Mouse (Mus musculus): ENCODE data around the gene Lcn5. TPM values are rescaled to one million over a fixed set of nuclear protein-coding genes. Genes with fewer than 3 reads are reported as not detected.

Gene Lcn5
- not detected in 2 replicates for polyA plus RNA-seq (2012; rRNA removed)

DNA sequence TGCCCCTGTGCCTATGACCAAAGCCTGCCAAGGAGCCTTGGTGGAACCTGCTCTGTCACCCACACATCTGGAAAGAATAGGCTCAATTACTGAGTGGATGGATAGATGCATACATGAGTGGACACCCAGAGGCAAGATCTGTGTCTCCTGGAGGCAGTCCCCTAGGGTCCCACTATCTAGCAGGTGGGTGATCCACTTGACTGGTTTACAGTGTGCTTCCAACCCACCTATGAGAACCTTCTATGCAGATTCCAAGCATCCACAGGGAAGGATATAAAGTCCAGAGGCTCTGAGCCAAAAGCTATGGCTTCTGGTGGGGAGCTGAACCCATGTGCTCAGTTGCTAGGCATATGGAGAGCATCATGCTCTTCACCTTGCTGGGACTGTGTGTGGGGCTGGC is at the start of gene Lcn5:
TSS of gene Lcn5 (plus strand) at position 301 of the 400 bp plus-strand sequence.
- DNase-seq (ENCODE audit: extremely low spot score in 1 of 2, low spot score in 1 of 2), result no peak

DNA sequence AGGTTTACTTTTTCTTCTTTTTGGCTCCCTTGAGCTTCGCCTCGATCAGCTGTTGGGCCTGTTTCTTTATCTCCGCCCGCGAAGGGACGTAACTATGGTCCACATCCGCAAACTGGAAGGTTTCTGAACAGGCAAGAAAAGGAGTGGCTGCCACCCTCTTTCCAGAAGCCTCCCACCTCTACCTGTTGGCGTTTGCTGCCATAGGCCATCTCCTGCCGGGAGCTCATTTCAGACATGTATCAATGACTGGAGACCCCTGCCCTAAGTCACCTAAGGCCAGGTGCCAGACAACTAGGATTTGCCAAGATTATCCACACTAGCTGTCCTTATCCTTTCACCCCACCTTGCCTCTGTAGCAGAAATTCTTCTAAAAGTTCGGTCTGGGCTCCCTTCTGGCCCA is 49.1 kb upstream of the Lcn5 start:
- no peak for DNase-seq (ENCODE audit: extremely low spot score in 1 of 2, low spot score in 1 of 2)

DNA sequence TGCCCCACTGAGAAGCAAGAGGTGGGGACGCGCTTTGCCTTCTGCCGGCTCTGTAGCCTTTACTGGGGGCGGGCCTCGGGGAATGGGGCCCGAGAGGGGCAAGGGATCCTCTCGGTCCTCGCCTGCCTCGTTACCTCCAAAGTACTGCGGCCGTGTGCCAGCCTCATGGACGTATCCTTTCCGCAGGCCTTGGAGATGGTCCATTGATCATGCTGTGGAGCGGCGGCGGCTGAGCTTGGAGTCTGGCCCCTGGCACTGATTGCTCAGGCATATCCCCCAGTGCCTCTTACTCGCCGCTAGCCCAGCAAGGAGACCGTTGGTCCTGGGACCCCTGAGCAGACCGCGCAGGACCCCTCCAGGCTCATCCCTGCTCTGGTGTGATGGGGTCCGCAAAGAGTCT is 41.4 kb upstream of the Lcn5 start:
- DNase-seq (ENCODE audit: extremely low spot score in 1 of 2, low spot score in 1 of 2), result no peak

DNA sequence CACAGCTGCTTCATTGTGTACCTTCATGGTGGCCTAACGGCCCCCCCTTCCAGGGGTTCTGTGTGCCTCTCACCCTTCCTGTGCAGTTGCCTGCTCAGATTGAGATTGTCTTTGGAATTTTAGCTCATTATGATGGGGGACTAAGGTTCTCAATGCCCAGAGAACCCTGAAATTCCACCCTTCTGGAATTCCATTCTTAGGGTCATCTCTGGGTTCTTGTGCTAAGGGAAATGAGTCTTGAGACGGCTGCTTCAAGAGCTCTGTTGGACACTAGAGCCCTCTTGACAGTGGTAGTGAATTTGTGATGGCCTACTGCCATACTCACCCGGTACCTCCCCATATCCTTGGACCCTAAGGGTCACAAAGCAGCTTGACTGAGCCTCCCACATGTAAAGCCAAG is 40.2 kb upstream of the Lcn5 start, which contains the start of gene Ccdc183:
TSS of gene Ccdc183 (minus strand) at position 101 of the 400 bp plus-strand sequence.
- DNase-seq (ENCODE audit: extremely low spot score in 1 of 2, low spot score in 1 of 2), result no peak

DNA sequence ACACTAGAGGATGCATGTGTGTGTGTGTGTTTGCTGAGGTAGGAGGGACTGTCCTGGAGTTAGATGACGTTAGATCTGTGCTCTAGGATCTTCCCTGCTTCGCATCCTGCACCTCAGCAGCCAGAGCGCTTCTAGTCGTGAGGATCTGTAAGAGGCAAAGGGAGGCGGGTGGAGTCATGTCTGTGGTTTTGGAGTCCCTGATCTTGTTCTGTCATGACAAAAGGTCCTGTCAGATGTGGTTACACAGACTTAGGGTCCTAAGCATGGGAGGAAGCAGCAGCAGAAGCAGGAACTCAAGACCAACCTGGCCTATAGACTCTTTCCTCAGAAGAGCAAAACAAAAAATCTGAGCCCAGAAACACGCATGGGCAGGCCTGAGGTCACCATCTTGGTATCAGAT is 37.4 kb upstream of the Lcn5 start:
- no peak for DNase-seq (ENCODE audit: extremely low spot score in 1 of 2, low spot score in 1 of 2)

DNA sequence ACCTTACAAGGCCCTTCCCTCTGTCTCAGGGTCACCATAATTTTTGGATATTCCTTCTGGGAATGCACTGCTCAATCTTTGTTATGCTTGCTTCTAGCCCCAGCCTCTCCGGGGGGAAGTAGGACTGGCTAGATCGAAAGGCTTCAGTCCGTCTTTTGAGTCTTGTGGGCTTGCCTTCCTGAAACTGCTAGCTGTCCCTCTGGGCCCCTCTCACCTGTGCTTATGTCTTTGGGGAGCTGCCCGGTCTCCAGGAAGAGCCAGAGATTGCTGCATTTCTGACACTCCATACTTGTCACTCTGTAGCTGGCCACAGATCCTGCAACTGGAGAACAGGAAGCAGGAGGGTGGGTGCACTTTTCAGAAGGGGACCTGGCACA is 36.9 kb upstream of the Lcn5 start:
- no peak for DNase-seq (ENCODE audit: extremely low spot score in 1 of 2, low spot score in 1 of 2)

DNA sequence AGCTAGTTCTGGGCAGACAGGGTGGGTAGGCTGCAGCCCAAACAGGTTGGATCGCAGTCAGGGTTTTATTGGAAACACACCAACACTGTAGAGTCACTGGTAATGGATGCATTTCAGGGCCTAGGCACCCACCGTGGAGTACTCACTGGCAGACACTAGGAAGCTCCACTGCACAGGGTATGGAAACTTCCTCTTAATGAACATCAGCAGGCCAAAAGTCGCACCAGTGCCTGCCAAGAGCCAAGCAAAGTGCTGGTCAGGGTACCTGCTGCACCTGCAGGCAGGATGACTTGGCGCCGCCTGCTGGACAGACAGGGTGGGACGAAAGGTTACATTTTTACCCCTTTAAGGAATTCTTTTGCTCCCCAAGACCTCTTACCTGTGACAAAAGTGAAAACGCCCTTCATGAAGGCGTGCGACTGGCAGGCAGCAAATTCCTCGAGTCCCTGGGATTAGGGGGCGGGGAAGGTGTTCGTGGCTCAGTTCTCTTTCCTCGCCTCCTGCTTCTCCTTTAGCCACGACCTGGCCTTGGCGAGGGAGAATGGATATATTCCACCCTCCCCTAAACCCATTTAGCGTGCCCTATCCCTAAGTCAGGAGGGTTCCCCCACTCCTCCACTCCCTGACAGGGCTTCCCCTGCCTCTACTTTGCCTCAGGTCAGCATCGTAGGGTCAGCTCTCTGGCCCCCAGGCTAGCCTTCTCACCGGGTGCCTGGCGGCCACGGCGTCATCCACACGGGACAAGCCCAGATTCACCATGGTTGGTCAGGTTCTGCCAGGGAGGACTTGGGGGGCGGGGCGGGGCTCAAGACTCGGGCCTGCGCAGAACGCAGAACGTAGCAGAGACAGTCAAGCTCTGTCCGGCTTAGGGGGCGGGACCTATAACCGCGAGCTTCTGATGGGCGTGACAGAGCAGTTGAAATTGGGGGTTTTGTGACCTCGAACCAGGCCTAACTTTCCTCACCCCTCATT is 36.2 kb upstream of the Lcn5 start, which contains the start of gene Tmem141:
TSS of gene Tmem141 (minus strand) at position 777 of the 972 bp plus-strand sequence.
- DNase-seq (ENCODE audit: extremely low spot score in 1 of 2, low spot score in 1 of 2), result peak; percentile 77 to 92

DNA sequence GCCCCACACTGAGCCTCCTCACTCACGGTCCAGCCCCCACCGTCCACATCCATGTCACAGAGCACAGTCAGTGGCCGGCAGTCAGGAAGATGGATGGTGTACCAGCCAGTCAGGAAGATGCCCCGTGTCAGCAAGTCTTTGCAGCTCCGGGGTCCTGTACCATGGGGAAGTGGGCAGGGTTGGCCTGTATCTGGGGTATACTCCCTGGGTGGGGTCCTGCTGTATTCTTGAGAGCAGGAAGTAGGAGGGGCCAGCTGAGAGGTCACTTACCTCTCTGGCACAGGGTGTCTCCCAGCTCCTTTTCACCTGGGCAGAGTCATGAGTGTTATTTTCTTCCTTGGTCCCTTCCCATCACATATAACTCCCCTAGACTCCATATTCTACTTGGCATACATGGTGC is 31.8 kb upstream of the Lcn5 start:
- DNase-seq (ENCODE audit: extremely low spot score in 1 of 2, low spot score in 1 of 2), result no peak

DNA sequence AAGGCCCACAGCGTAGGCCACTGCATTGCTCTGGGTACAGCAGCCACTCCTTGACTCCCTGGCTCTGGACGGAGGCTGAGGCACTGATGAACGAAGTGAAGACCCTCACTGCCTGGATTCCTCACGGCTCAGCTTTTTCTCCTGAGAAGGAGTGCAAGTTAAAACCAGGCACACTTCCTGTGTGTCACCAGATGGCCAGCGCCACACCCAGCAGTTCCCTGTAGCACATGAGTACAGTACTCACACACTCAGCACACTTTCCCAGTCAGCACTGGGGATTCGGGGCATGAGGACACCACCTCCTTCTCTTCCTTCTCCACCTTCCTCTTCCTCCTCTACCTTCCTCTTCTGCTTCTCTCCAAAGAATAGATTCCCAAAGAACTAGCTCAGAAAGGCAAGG is 29.9 kb upstream of the Lcn5 start, which contains the start of gene Fcna:
TSS of gene Fcna (minus strand) at position 220 of the 400 bp plus-strand sequence.
- DNase-seq (ENCODE audit: extremely low spot score in 1 of 2, low spot score in 1 of 2), result no peak

DNA sequence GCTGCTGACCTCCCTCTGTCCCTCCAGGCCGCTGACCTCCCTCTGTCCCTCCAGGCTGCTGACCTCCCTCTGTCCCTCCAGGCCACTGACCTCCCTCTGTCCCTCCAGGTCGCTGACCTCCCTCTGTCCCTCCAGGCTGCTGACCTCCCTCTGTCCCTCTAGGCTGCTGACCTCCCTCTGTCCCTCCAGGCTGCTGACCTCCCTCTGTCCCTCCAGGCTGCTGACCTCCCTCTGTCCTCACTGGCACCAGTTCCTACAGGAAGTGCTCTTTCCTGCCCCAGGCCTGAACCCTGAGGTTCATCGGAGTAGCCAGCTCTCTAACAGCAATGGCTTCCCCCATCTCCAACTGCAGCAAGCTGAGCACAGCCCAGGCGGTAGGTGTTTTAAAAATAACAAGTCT is 29.0 kb upstream of the Lcn5 start:
- DNase-seq (ENCODE audit: extremely low spot score in 1 of 2, low spot score in 1 of 2), result no peak

DNA sequence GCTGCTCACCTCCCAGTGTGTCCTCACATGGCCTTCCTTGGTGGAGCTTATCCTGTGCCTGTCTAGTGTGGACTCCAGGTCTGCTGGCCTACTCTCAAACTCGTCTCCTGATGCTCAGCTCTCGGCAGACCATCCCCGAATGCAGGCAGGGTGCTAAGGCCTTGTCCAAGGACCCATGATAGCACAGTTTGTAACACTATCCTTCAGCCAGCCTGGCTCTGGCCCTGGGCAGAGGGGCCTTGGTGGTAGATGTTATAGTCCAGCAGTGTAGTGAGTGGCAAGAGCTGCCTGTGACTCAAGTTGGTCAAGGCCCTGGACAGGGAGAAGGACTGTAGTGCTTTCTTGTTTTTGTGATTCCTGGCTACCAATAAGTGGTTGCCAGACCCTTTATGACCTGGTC is 24.1 kb upstream of the Lcn5 start:
- DNase-seq (ENCODE audit: extremely low spot score in 1 of 2, low spot score in 1 of 2), result no peak

DNA sequence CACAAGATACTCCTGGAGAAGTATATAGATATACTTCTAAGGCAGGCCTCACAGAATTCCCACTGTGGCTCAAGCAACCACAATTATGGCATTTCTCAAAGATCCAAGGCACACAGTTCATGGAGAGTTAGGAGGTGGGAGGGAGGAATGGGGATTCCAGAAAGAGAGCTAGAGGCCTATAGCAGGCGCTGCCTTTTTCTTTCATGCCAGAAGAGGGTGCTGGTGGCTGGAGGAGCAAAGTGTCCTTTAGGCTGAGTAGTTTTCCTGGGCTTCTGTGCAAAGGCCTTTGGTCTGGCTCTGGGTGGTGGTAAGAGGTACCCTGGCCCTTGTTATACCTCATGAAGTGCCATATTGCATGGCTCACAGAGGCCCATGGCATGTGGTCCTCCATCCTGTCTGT is 23.7 kb upstream of the Lcn5 start:
- DNase-seq (ENCODE audit: extremely low spot score in 1 of 2, low spot score in 1 of 2), result peak in 1 of 2 experiments; percentile 33

DNA sequence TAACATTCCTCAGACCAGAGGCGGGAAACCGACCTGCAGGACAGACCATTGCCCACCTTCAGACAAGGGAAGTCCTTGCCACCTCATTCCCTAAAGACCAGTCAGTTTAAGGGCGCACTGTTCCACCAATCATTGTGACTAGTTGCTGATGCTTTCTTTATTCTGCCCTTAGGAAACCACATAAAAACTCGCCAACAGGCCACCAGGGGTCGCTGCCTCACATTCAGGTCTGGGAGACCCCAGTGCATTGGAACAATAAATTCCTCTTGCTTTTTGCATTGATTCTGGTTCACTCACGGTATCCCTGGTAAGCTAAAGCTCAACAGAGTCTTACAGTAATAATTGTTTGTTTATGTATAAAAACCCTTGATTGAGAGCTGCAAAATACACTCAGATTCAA is 17.9 kb upstream of the Lcn5 start:
- peak in 1 of 2 experiments; percentile 55 for DNase-seq (ENCODE audit: extremely low spot score in 1 of 2, low spot score in 1 of 2)

DNA sequence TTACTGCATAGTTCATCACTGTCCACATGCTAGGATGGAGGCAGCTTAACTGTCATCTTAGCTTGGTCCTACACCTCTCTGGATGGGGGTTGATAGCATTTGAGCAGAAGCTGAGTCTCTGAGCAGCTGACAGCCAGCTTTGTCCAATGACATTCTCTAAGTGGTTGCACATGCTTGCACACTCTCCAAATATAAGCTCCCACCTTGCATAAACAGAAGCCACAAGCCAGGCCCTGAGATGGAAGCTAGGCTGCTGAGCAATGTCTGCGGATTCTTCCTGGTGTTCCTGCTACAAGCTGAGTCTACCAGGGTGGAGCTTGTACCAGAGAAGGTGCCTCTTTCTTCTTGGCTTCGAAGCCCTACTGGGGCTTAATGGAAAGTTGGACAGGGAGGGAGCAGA is 4.8 kb upstream of the Lcn5 start, which contains the start of gene Lcn8:
TSS of gene Lcn8 (plus strand) at position 219 of the 400 bp plus-strand sequence.
- DNase-seq (ENCODE audit: extremely low spot score in 1 of 2, low spot score in 1 of 2), result no peak

DNA sequence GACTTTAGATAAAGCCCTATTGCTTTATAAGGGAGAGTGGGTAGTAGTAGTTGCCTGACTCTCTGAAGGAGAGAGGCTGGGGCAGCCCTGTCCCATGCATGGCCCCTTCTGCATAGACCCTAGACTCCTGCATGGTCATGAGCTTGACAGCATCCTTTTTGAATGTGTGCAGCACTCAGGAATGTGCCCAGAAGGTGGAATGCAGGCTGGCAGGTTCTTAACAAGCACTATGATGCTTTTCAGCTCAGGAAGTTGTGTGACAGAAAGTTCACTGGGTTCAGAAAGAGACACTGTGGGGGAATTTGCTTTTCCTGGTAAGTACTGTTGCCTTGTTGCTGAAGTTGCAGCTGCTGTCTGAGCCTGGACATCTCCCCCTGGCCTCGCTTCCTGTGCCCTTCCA is 3.2 kb upstream of the Lcn5 start:
- no peak for DNase-seq (ENCODE audit: extremely low spot score in 1 of 2, low spot score in 1 of 2)

DNA sequence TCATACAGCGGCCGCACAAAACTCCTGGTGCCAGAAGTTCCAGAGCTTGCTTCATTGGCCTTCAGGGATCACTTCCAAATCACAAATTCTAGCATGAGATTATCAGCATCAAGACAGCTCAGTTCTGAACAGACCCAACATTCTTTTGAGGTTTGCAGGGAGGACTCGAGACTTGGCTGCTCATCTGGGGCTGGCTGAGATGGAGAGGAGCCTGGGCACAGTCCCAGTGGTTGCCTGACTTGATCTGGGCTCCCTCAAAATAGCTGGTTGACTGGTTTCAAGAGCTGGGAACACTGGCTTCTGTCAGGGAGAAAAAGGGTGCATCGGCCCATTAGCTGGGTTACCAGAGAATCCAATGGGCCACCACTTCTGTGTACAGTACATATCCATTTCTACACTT is 1.1 kb upstream of the Lcn5 start:
- peak in 1 of 2 experiments; percentile 12 for DNase-seq (ENCODE audit: extremely low spot score in 1 of 2, low spot score in 1 of 2)

DNA sequence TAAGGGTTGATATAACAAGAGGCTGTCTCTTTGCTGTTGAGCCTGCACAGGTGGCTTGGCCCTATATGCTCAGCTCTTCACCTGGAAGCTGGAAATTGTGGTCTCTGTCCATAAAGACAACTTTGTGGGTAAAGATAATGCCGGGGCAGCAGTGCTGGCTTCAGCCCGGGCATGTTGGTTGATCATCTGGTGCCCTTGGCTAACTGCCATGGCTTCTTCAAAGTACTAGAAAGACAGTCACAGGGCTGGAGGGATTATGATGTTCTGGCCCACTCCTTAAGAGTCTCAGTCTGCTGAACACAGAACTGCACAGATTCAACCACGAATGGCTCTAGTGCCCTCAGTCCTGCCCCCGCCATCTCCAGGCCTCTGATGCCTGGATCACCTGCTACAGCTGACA is 506 bp upstream of the Lcn5 start:
- DNase-seq (ENCODE audit: extremely low spot score in 1 of 2, low spot score in 1 of 2), result no peak

DNA sequence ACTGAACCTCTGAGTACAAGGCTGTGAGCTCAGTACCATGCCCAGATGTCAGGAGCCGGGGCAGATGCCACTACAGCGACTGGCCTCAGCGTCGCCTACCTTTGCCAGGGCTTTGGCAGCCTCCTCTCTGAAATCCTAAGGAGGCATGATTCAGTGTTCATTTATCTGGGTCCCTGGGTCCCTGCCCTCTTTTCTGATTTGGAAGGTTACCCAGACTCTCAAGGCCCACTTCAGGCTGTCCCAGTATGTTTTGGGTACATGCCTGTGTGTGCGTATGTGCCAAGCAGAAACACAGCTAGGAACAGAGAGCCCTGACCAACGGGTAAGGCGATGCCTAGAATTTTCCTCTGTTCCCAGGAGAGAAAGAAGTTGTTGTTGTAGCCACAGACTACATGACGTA is 2.5 kb downstream of the Lcn5 start:
- DNase-seq (ENCODE audit: extremely low spot score in 1 of 2, low spot score in 1 of 2), result no peak

DNA sequence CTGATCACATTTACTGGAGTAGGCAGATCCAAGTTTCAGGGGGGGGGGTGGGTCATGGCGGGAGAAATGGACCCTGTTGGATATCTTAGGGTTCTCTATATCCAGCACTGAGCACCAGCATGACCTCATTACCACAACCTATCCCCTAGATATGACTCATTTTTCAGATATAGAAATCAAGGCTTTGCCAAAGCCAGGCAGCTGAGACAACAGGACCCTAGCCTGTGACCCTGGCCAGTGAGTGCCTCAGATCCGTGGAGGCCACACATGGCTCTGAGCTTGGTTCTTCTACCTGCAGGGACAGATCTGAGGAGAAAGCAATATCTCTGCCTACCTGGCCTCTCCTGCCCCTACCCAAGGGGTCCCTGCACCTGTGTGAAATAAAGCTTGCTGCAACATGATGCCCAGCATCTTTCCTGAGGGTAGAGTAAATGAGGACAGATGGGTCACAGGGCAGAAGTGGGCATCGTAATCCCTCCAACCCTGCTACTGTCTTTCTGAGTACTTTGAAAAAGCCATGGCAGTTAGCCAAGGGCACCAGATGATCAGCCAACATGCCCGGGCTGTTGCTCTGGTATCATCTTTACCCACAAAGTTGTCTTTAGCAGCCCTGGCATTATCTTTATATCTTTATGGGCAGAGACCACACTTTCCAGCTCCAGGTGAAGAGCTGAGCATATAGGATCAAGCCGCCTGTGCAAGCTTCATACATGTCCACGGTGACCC is 3.7 kb downstream of the Lcn5 start:
- DNase-seq (ENCODE audit: extremely low spot score in 1 of 2, low spot score in 1 of 2), result no peak

DNA sequence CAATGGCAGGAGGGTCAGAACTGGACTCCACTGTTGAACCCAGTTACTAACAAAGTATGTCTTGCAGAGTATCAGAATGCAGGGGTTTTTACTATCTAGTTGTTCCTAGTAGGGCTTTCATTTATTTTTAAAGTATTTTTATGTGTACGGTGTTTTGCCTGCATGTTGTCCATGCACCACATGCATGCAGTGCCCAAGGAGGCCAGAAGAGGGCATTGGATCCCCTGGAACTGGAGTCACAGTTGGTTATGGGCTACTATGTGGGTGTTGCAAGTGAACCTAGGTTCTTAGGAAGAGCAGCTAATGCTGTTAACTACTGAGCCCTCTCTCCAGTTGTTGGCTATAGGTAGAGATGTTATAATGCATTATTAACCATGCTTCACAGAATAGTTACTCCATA is 5.8 kb downstream of the Lcn5 start:
- DNase-seq (ENCODE audit: extremely low spot score in 1 of 2, low spot score in 1 of 2), result peak in 1 of 2 experiments; percentile 55

DNA sequence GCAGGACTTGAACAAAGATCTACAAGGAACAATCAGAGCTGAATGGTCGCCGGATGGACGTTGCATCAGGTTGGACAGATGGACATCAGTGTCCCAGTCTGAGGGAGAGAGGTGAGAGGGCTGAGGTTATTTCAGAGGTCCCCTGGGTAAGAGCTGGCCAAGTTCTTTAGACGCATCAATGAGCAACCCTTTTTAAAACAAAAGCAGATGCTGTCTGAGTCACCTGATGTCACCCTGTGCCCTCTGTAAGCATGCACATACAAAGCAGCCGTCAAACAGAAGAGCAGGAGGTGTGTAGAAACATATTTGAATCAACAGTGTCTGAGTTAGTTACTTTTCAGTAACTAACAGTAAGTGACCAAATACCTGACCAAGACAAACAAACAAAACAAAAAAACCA is 6.4 kb downstream of the Lcn5 start:
- DNase-seq (ENCODE audit: extremely low spot score in 1 of 2, low spot score in 1 of 2), result no peak
